Mouse (Mus musculus) ZHBTc4 (cell line): ENCODE data around the gene Son.
"Not testable (repeated sequence)": the region's sequence is repeated elsewhere in the genome, so short reads cannot be mapped to it uniquely, and the experiment has no call there.

Experiments
- DNase-seq: peaks from one replicate; pipeline ENCODE4 v3.0.0-alpha.2; 2011; ENCODE audit warnings: low read depth, low spot score

The Son gene

GRCm38 (mm10) chr16:91639161-91639560 is 8.1 kb upstream of the Son start:
- no peak for DNase-seq

- DNase-seq, result no peak
Measured at GRCm38 (mm10) chr16:91639636-91640035, 7.7 kb upstream of the Son start.

- no peak for DNase-seq
Measured at GRCm38 (mm10) chr16:91640171-91640570, 7.1 kb upstream of the Son start.

GRCm38 (mm10) chr16:91644901-91645300 is 2.4 kb upstream of the Son start:
- no peak for DNase-seq

GRCm38 (mm10) chr16:91645420-91645819 is 1.9 kb upstream of the Son start:
- DNase-seq, result not testable (repeated sequence)

GRCm38 (mm10) chr16:91645995-91646602 is 1.2 kb upstream of the Son start:
- DNase-seq, result peak; percentile 55

- DNase-seq, result peak; percentile 97
Measured at GRCm38 (mm10) chr16:91646681-91647419, 456 bp upstream of the Son start, which contains the start of gene Gart. Gene Gart (minus strand): TSS chr16:91646952.

GRCm38 (mm10) chr16:91648220-91648550 is 879 bp downstream of the Son start:
- DNase-seq, result peak; percentile 88

GRCm38 (mm10) chr16:91649246-91649645 is 1.9 kb downstream of the Son start:
- no peak for DNase-seq

GRCm38 (mm10) chr16:91649781-91650180 is 2.5 kb downstream of the Son start:
- DNase-seq, result no peak

GRCm38 (mm10) chr16:91652191-91652590 is 4.9 kb downstream of the Son start:
- no peak for DNase-seq

GRCm38 (mm10) chr16:91655285-91655684 is 8.0 kb downstream of the Son start:
- no peak for DNase-seq

- DNase-seq, result no peak
Measured at GRCm38 (mm10) chr16:91657285-91657684, 10.0 kb downstream of the Son start.

GRCm38 (mm10) chr16:91658471-91658870 is 11.2 kb downstream of the Son start:
- no peak for DNase-seq

GRCm38 (mm10) chr16:91659798-91660197 is 12.5 kb downstream of the Son start:
- DNase-seq, result no peak

- DNase-seq, result no peak
Measured at GRCm38 (mm10) chr16:91661397-91661796, 14.1 kb downstream of the Son start.

- DNase-seq, result no peak
Measured at GRCm38 (mm10) chr16:91662336-91662735, 15.0 kb downstream of the Son start.

GRCm38 (mm10) chr16:91663795-91664194 is 16.5 kb downstream of the Son start:
- no peak for DNase-seq

- no peak for DNase-seq
Measured at GRCm38 (mm10) chr16:91674500-91674899, 27.2 kb downstream of the Son start.

- DNase-seq, result no peak
Measured at GRCm38 (mm10) chr16:91678147-91678911, 31.0 kb downstream of the Son start.

- DNase-seq, result no peak
Measured at GRCm38 (mm10) chr16:91680656-91681055, 33.4 kb downstream of the Son start.

- no peak for DNase-seq
Measured at GRCm38 (mm10) chr16:91685526-91685925, 38.2 kb downstream of the Son start.

GRCm38 (mm10) chr16:91686369-91686768 is 39.1 kb downstream of the Son start:
- DNase-seq, result no peak
